Mouse (Mus musculus): Measurements from ENCODE around the gene Pfn3.

- no peak for TF ChIP-seq CTCF (IDR thresholded peaks at IDR 0.05)
- no peak for TF ChIP-seq EP300 (IDR thresholded peaks at IDR 0.05)
Observed at GRCm38 (mm10) chr13:55374206-55374924, 40.7 kb downstream of the Pfn3 start.
